Mouse (Mus musculus): ENCODE results near the gene Rhof. TPM values are rescaled to one million over a fixed set of nuclear protein-coding genes. Genes with fewer than 3 reads are reported as not detected.

Rhof gene
- total RNA-seq, 1 experiment: 2.5 TPM

DNA sequence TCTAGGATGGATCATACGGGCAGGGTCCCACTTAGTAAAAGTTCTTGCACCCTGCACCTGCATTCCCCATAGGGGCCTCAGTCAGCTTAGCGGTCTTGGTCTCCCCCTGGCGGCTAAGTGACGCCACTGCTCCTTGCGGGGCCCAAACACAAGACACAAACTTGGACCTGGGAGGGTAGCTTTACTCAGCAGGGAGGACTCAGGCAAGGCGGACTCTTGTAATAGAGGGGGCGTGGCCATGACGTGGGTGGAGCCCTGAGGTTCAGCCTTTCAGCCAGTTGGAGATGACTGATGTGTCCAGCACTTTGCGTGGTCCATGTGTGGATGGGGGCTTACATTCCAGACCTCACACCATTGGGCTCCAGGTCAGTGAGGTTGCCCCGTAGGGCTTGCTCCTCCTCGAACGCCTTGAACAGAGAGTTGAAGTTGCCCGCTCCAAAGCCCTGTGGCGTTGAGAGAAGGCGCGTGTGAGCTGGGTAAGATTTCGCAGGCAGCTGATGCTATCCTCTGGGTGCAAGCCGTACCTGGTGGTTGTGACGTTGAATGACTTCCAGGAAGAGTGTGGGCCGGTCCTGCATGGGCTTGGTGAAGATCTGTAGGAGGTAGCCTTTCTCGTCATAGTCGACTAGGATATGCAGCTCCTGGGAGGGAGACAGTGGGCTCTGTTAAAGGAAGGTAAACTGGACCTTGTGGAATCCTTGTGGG is 39.3 kb upstream of the Rhof start:
- H3K36me3 ChIP-seq (ENCODE audit: control insufficient read depth, insufficient read depth, low read length, poor library complexity, severe bottlenecking): peaks cover 2% of the 10 kb centered on the region; the same call in 1 of the 2 replicates
- in situ Hi-C loops (cut with MboI; ENCODE audit: low sequenced_read_pairs in 2 of 2, unreplicated experiment in 2 of 2): loop anchor here in 1 of 2 experiments (10.0 kb wide), 1 partner anchor 107 kb away; the partner anchor contains the start of gene Tmem120b
- no peaks in the 10 kb centered on the region for H3K9me3 ChIP-seq (ENCODE audit: control insufficient read depth, insufficient read depth, low read depth, low read length)
- TF ChIP-seq HCFC1 (IDR thresholded peaks at IDR 0.05; ENCODE audit: borderline replicate concordance, insufficient read depth, low read length) (no peak), ZC3H11A (IDR thresholded peaks at IDR 0.05; ENCODE audit: borderline replicate concordance, low read depth, low read length) (peak; percentile 97), CHD2 (IDR thresholded peaks at IDR 0.05; ENCODE audit: low read depth, low read length) (no peak), ZNF384 (IDR thresholded peaks at IDR 0.05; ENCODE audit: low read depth, low read length) (peak; percentile 36; the same call in 1 of the 2 replicates), MAFK (IDR thresholded peaks at IDR 0.05; ENCODE audit: insufficient read depth, low read depth, low read length) (0 out of 2 replicates have a peak, but pooled peaks have one; percentile 13)
- H3K4me1 ChIP-seq (ENCODE audit: control insufficient read depth in 2 of 2, insufficient read depth in 2 of 2, low read length in 2 of 2, poor library complexity in 1 of 2): peaks cover 4 to 20% of the 10 kb centered on the region in 2 experiments; a peak in 3 of 4 replicates
- H3K27ac ChIP-seq (ENCODE audit: insufficient read depth, low read depth, low read length, poor library complexity, severe bottlenecking): no peak overlapping the region
- H3K4me3 ChIP-seq (ENCODE audit: insufficient read depth in 1 of 2, low read depth in 1 of 2, low read length in 2 of 2, poor library complexity in 1 of 2, severe bottlenecking in 1 of 2): peak overlapping the region in 1 of 2 experiments; percentile 27; a peak in 2 of 4 replicates
- DNase-seq (ENCODE audit: low read depth, low spot score): peak; percentile 89
- no peak overlapping the region for H3K9ac ChIP-seq (ENCODE audit: insufficient read depth, low read depth, low read length, poor library complexity, severe bottlenecking)

DNA sequence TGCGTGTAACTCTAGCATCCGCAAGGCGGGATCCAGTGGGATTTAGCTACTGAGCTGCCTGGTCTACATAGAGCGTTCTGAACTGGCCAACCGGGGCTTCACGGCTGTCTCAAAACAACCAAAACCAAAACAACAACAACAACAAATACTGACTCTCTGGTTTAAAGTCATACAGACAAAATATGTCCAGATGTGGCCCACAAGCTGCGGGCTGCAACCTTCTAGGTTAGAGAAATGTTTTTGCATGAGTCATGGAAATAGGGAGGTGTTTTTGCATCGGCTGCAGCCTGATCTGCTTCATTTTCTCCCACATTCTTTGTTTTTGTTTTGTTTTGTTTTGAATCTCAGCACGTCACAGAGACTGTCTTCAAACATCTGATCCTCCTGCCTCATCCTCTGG is 37.9 kb upstream of the Rhof start:
- TF ChIP-seq ZC3H11A (IDR thresholded peaks at IDR 0.05; ENCODE audit: borderline replicate concordance, low read depth, low read length) (no peak), MAFK (IDR thresholded peaks at IDR 0.05; ENCODE audit: insufficient read depth, low read depth, low read length) (no peak), ZNF384 (IDR thresholded peaks at IDR 0.05; ENCODE audit: low read depth, low read length) (no peak), HCFC1 (IDR thresholded peaks at IDR 0.05; ENCODE audit: borderline replicate concordance, insufficient read depth, low read length) (no peak), CHD2 (IDR thresholded peaks at IDR 0.05; ENCODE audit: low read depth, low read length) (no peak)
- H3K36me3 ChIP-seq (ENCODE audit: control insufficient read depth, insufficient read depth, low read length, poor library complexity, severe bottlenecking): peaks cover 13% of the 10 kb centered on the region
- no peak overlapping the region for H3K27ac ChIP-seq (ENCODE audit: insufficient read depth, low read depth, low read length, poor library complexity, severe bottlenecking)
- H3K4me3 ChIP-seq (ENCODE audit: insufficient read depth in 1 of 2, low read depth in 1 of 2, low read length in 2 of 2, poor library complexity in 1 of 2, severe bottlenecking in 1 of 2): no peak overlapping the region
- in situ Hi-C loops (cut with MboI; ENCODE audit: low sequenced_read_pairs in 2 of 2, unreplicated experiment in 2 of 2): loop anchor here in 1 of 2 experiments (10.0 kb wide), 1 partner anchor 106 kb away; the partner anchor contains the start of gene Tmem120b
- no peak for DNase-seq (ENCODE audit: low read depth, low spot score)
- peaks cover 9 to 32% of the 10 kb centered on the region in 2 experiments; a peak in 3 of 4 replicates for H3K4me1 ChIP-seq (ENCODE audit: control insufficient read depth in 2 of 2, insufficient read depth in 2 of 2, low read length in 2 of 2, poor library complexity in 1 of 2)
- no peaks in the 10 kb centered on the region for H3K9me3 ChIP-seq (ENCODE audit: control insufficient read depth, insufficient read depth, low read depth, low read length)
- no peak overlapping the region for H3K9ac ChIP-seq (ENCODE audit: insufficient read depth, low read depth, low read length, poor library complexity, severe bottlenecking)

DNA sequence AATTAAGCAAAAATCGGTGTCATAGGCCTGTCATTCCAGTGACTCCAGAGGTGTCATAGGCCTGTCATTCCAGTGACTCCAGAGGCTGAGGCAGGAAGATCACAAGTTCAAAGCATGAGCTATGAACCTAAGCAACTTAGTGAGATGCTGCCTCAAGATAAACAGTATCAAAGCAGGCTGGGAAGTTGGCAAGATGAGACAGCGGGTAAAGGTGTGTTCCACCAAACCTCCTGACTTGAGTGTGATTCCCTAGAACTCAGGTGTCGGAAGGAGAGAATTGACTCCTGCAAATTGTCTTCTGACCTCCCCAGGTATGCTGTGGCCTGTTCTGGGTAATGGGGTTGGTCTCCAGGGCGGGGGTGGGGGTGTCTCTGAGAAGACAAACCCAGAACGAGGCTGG is 36.8 kb upstream of the Rhof start, which contains the start of gene Psmd9:
Gene Psmd9, plus strand, starts transcription at position 130 of the 400 bp plus-strand sequence.
- TF ChIP-seq MAFK (IDR thresholded peaks at IDR 0.05; ENCODE audit: insufficient read depth, low read depth, low read length) (no peak), CHD2 (IDR thresholded peaks at IDR 0.05; ENCODE audit: low read depth, low read length) (no peak), ZC3H11A (IDR thresholded peaks at IDR 0.05; ENCODE audit: borderline replicate concordance, low read depth, low read length) (no peak), HCFC1 (IDR thresholded peaks at IDR 0.05; ENCODE audit: borderline replicate concordance, insufficient read depth, low read length) (no peak), ZNF384 (IDR thresholded peaks at IDR 0.05; ENCODE audit: low read depth, low read length) (no peak)
- Histone ChIP-seq H3K4me3 (ENCODE audit: insufficient read depth in 1 of 2, low read depth in 1 of 2, low read length in 2 of 2, poor library complexity in 1 of 2, severe bottlenecking in 1 of 2) (no peak within 1 kb of the TSS), H3K9me3 (ENCODE audit: control insufficient read depth, insufficient read depth, low read depth, low read length) (no peaks in the 10 kb centered on the region), H3K9ac (ENCODE audit: insufficient read depth, low read depth, low read length, poor library complexity, severe bottlenecking) (no peak within 1 kb of the TSS), H3K36me3 (ENCODE audit: control insufficient read depth, insufficient read depth, low read length, poor library complexity, severe bottlenecking) (peaks cover 15% of the 10 kb centered on the region), H3K27ac (ENCODE audit: insufficient read depth, low read depth, low read length, poor library complexity, severe bottlenecking) (no peak within 1 kb of the TSS), H3K4me1 (ENCODE audit: control insufficient read depth in 2 of 2, insufficient read depth in 2 of 2, low read length in 2 of 2, poor library complexity in 1 of 2) (peaks cover 9 to 32% of the 10 kb centered on the region in 2 experiments; a peak in 3 of 4 replicates)
- DNase-seq (ENCODE audit: low read depth, low spot score): no peak
- in situ Hi-C loops (cut with MboI; ENCODE audit: low sequenced_read_pairs in 2 of 2, unreplicated experiment in 2 of 2): loop anchor here in 1 of 2 experiments (5.0 kb wide), 1 partner anchor 37 kb away; the partner anchor contains the start of gene Rhof

- no peak overlapping the region for H3K4me3 ChIP-seq (ENCODE audit: insufficient read depth in 1 of 2, low read depth in 1 of 2, low read length in 2 of 2, poor library complexity in 1 of 2, severe bottlenecking in 1 of 2)
- no peak overlapping the region for H3K9ac ChIP-seq (ENCODE audit: insufficient read depth, low read depth, low read length, poor library complexity, severe bottlenecking)
- H3K9me3 ChIP-seq (ENCODE audit: control insufficient read depth, insufficient read depth, low read depth, low read length): no peaks in the 10 kb centered on the region
- peaks cover 30% of the 10 kb centered on the region for H3K36me3 ChIP-seq (ENCODE audit: control insufficient read depth, insufficient read depth, low read length, poor library complexity, severe bottlenecking)
- DNase-seq (ENCODE audit: low read depth, low spot score): no peak
- H3K4me1 ChIP-seq (ENCODE audit: control insufficient read depth in 2 of 2, insufficient read depth in 2 of 2, low read length in 2 of 2, poor library complexity in 1 of 2): peaks cover 9 to 37% of the 10 kb centered on the region in 2 experiments; a peak in 3 of 4 replicates
- in situ Hi-C loops (cut with MboI; ENCODE audit: low sequenced_read_pairs in 2 of 2, unreplicated experiment in 2 of 2): loop anchor here in 1 of 2 experiments (5.0 kb wide), 1 partner anchor 35 kb away; the partner anchor contains the start of gene Rhof
- no peak for TF ChIP-seq HCFC1 (IDR thresholded peaks at IDR 0.05; ENCODE audit: borderline replicate concordance, insufficient read depth, low read length)
- H3K27ac ChIP-seq (ENCODE audit: insufficient read depth, low read depth, low read length, poor library complexity, severe bottlenecking): no peak overlapping the region
These were observed 35.1 kb upstream of the Rhof start for GRCm38 (mm10) chr5:123167591-123167990.
